ENCODE assay signal across 8 mouse cellular contexts in the genomic region with DNA sequence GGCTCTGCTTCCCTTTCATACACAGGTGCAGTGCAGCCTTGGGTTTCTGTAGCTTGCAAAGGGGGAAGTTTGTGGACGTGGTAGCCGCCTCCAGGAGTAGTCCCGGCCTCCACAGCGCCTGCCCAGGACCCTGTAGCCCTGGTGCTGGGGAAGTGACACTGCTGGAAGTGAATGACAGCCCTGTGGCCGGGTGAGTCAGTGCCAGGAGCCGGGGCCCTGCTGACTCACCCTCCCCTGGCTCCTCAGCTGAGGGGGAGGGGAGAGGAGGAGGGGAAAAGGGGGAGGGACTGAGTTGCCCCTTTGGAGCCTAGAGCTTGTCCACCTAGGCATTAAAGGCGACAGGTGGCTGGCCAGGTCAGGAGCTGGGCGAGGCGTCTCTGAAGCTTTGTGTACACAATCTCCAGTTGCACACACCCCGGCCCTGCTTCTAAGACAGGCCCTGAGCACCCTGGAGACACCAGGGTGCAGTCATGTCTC. TPM values are rescaled to one million over a fixed set of nuclear protein-coding genes. Genes with fewer than 3 reads are reported as not detected.
DNase-seq lines count a peak whose midpoint lies in the region.

No protein-coding gene starts in this region.

- DNase-seq in right cerebral cortex, adult 18-20 months: peak; percentile 70
- no peak for DNase-seq in right cerebral cortex, postnatal 14 days
- peak; percentile 71 for DNase-seq in gastrocnemius, postnatal 25 days
- DNase-seq in kidney, postnatal 10 days: peak; percentile 60
- peak; percentile 79 to 84 for DNase-seq in lung, postnatal 4 days
- DNase-seq in skeletal muscle tissue, adult 2 months (ENCODE audit: low read depth, low spot score): peak; percentile 77
- no peak for DNase-seq in cerebellum, postnatal 10 days

- peaks cover 42% of the 10 kb centered on the region for H3K4me1 ChIP-seq in brown adipose tissue, adult 24 weeks (ENCODE audit: control insufficient read depth, insufficient read depth, insufficient read length, low read length)

- peak overlapping the region; percentile 69 for H3K27ac ChIP-seq in brown adipose tissue, adult 24 weeks (replicated peaks; ENCODE audit: low read depth, low read length)

- H3K4me3 ChIP-seq in brown adipose tissue, adult 24 weeks (ENCODE audit: insufficient read depth, low read depth, low read length): no peak overlapping the region

RNA-seq across cellular contexts. Expression of a gene that starts 29.0 kb away (rescaled TPM):
- polyA plus RNA-seq in brown adipose tissue, adult 24 weeks (2012; ENCODE audit: insufficient read depth, insufficient read length, missing spikeins): 33.0 and 38.9 TPM in 2 replicates
- 10 to 100 TPM; 52.1 to 57.8 TPM for total RNA-seq in gastrocnemius, postnatal 25 days (2021)

Comparison
In these comparisons a context has a peak if more than half of its experiments do, and no peak if none do; other contexts are left out.
1. DNase-seq: peak in right cerebral cortex, adult 18-20 months (single experiment), gastrocnemius, postnatal 25 days (single experiment), kidney, postnatal 10 days (single experiment), lung, postnatal 4 days (2 of 2) and skeletal muscle tissue, adult 2 months (single experiment); none in right cerebral cortex, postnatal 14 days (single experiment) and cerebellum, postnatal 10 days (0 of 2).